ENCODE assay signal across 20 mouse cellular contexts in genomic region chr11:24171675-24172285, GRCm38 (mm10).
A peak's percentile ranks its signal among the peaks of the same experiment; 100 is the strongest.
DNase-seq lines count a peak whose midpoint lies in the region; ATAC-seq and TF ChIP-seq lines count a peak whose summit lies in the region.
"Had no signal": no experiment of that assay in that cellular context is flagged by ENCODE, and none has a peak within 500 bp of the region (broad histone marks: within the 10 kb centered on the region; RNA-seq: fewer than 3 reads in every experiment).

No protein-coding gene starts in this region.

- 79% methylated on average over 5 of the region's 5 CpGs for WGBS in liver, embryonic 13.5 days (ENCODE audit: insufficient replicate concordance)
- WGBS in liver, postnatal 0 days (ENCODE audit: insufficient replicate concordance), result 73% methylated on average over 5 of the region's 5 CpGs
- 79% methylated on average over 5 of the region's 5 CpGs for WGBS in forebrain, embryonic 15.5 days
- WGBS in midbrain, embryonic 13.5 days, result 76% methylated on average over 5 of the region's 5 CpGs
- 81% methylated on average over 5 of the region's 5 CpGs for WGBS in intestine, embryonic 15.5 days

- H3K4me1 ChIP-seq in liver, embryonic 13.5 days (replicated peaks), result peaks cover 3% of the 10 kb centered on the region; the same call in 1 of the 2 replicates
- no peaks in the 10 kb centered on the region for H3K4me1 ChIP-seq in liver, postnatal 0 days (ENCODE audit: insufficient read depth)
- peaks cover 19% of the 10 kb centered on the region for H3K4me1 ChIP-seq in forebrain, embryonic 15.5 days
- no peaks in the 10 kb centered on the region; the same call in none of the 2 replicates for H3K4me1 ChIP-seq in midbrain, embryonic 13.5 days (replicated peaks)
- H3K4me1 ChIP-seq in intestine, embryonic 15.5 days (replicated peaks), result no peaks in the 10 kb centered on the region

- H3K4me3 ChIP-seq in liver, embryonic 13.5 days (replicated peaks), result no peak overlapping the region
- H3K4me3 ChIP-seq in liver, postnatal 0 days (ENCODE audit: low read depth, low read length), result no peak overlapping the region
- H3K4me3 ChIP-seq in forebrain, embryonic 15.5 days, result no peak overlapping the region
- H3K4me3 ChIP-seq in midbrain, embryonic 13.5 days (replicated peaks), result no peak overlapping the region
- H3K4me3 ChIP-seq in intestine, embryonic 15.5 days (replicated peaks), result no peak overlapping the region
- H3K4me3 ChIP-seq: gastrocnemius, adult 2 months; left cerebral cortex, adult 2 months; limb, embryonic 10.5 days had no signal

- no peak overlapping the region for H3K4me2 ChIP-seq in liver, embryonic 13.5 days
- H3K4me2 ChIP-seq in liver, postnatal 0 days (ENCODE audit: low read depth, low read length), result no peak overlapping the region
- H3K4me2 ChIP-seq in forebrain, embryonic 15.5 days (replicated peaks), result no peak overlapping the region
- no peak overlapping the region for H3K4me2 ChIP-seq in midbrain, embryonic 13.5 days (replicated peaks)
- no peak overlapping the region for H3K4me2 ChIP-seq in intestine, embryonic 15.5 days (replicated peaks)

- peaks cover 26% of the 10 kb centered on the region for H3K36me3 ChIP-seq in liver, embryonic 13.5 days
- no peaks in the 10 kb centered on the region for H3K36me3 ChIP-seq in liver, postnatal 0 days (replicated peaks; ENCODE audit: insufficient read depth, low read length)
- H3K36me3 ChIP-seq in forebrain, embryonic 15.5 days, result 0 out of 2 replicates have a peak, but pooled peaks cover 9% of the 10 kb centered on the region
- H3K36me3 ChIP-seq in midbrain, embryonic 13.5 days, result peaks cover 9% of the 10 kb centered on the region
- no peaks in the 10 kb centered on the region for H3K36me3 ChIP-seq in intestine, embryonic 15.5 days

- 0 out of 2 replicates have a peak overlapping the region, but pooled peaks have one; percentile 10 for H3K27ac ChIP-seq in liver, embryonic 13.5 days
- H3K27ac ChIP-seq in liver, postnatal 0 days (ENCODE audit: low read depth), result no peak overlapping the region
- no peak overlapping the region for H3K27ac ChIP-seq in forebrain, embryonic 15.5 days (replicated peaks)
- H3K27ac ChIP-seq in midbrain, embryonic 13.5 days, result no peak overlapping the region
- no peak overlapping the region for H3K27ac ChIP-seq in intestine, embryonic 15.5 days
- H3K27ac ChIP-seq: gastrocnemius, adult 2 months; left cerebral cortex, adult 2 months; limb, embryonic 10.5 days; liver, embryonic 14.5 days had no signal

- TF ChIP-seq EP300 in liver, postnatal 0 days (IDR thresholded peaks at IDR 0.05; ENCODE audit: low read depth), result no peak

- no peaks in the 10 kb centered on the region for H3K27me3 ChIP-seq in liver, embryonic 13.5 days
- H3K27me3 ChIP-seq in liver, postnatal 0 days (ENCODE audit: insufficient read depth, low read length), result no peaks in the 10 kb centered on the region
- no peaks in the 10 kb centered on the region for H3K27me3 ChIP-seq in forebrain, embryonic 15.5 days
- no peaks in the 10 kb centered on the region for H3K27me3 ChIP-seq in midbrain, embryonic 13.5 days
- no peaks in the 10 kb centered on the region for H3K27me3 ChIP-seq in intestine, embryonic 15.5 days (replicated peaks)

- H3K9ac ChIP-seq in liver, embryonic 13.5 days, result no peak overlapping the region
- no peak overlapping the region for H3K9ac ChIP-seq in liver, postnatal 0 days (replicated peaks)
- no peak overlapping the region for H3K9ac ChIP-seq in forebrain, embryonic 15.5 days (replicated peaks)
- no peak overlapping the region for H3K9ac ChIP-seq in midbrain, embryonic 13.5 days (replicated peaks)
- H3K9ac ChIP-seq in intestine, embryonic 15.5 days, result no peak overlapping the region
- H3K9ac ChIP-seq: liver, embryonic 14.5 days had no signal

- TF ChIP-seq CTCF in liver, postnatal 0 days (IDR thresholded peaks at IDR 0.05; ENCODE audit: low read depth), result no peak

- ATAC-seq in liver, embryonic 13.5 days (ENCODE audit: low read depth), result no peak
- no peak for ATAC-seq in liver, postnatal 0 days
- 0 out of 2 replicates have a peak, but pooled peaks have one; percentile 44 for ATAC-seq in forebrain, embryonic 15.5 days (replicated peaks)
- peak; percentile 40; the same call in 1 of the 2 replicates for ATAC-seq in midbrain, embryonic 13.5 days
- ATAC-seq in inflammation-experienced regulatory T-cells, adult 6 months, result no peak
- ATAC-seq in intestine, embryonic 15.5 days, result no peak

- peak; percentile 37 for DNase-seq in embryo, embryonic 11 days
- DNase-seq in embryo, embryonic 10.5 days (ENCODE audit: low spot score), result no peak
- DNase-seq in liver, embryonic 13.5 days, result no peak
- no peak for DNase-seq in liver, postnatal 0 days
- DNase-seq: adrenal gland, postnatal 10 days; cerebellum, adult 11-12 months; cerebellum, postnatal 25 days; gastrocnemius, adult 2 months; heart, postnatal 4 days; kidney, adult 18-20 months; kidney, postnatal 14 days; lung, postnatal 10 days; thymus, adult 18-20 months had no signal

- H3K9me3 ChIP-seq in liver, embryonic 13.5 days (replicated peaks), result no peaks in the 10 kb centered on the region
- no peaks in the 10 kb centered on the region for H3K9me3 ChIP-seq in liver, postnatal 0 days (ENCODE audit: low read length)
- H3K9me3 ChIP-seq in forebrain, embryonic 15.5 days, result no peaks in the 10 kb centered on the region
- H3K9me3 ChIP-seq in midbrain, embryonic 13.5 days, result no peaks in the 10 kb centered on the region
- H3K9me3 ChIP-seq in intestine, embryonic 15.5 days, result no peaks in the 10 kb centered on the region
- H3K9me3 ChIP-seq: limb, embryonic 10.5 days had no signal

Comparison
In these comparisons a context has a peak if more than half of its experiments do, and no peak if none do; other contexts are left out.
1. ATAC-seq: peak in forebrain, embryonic 15.5 days (single experiment) and midbrain, embryonic 13.5 days (single experiment); none in liver, embryonic 13.5 days (single experiment), liver, postnatal 0 days (single experiment), inflammation-experienced regulatory T-cells, adult 6 months (single experiment) and intestine, embryonic 15.5 days (single experiment).